Mouse (Mus musculus) kidney, postnatal 36 days (tissue): ENCODE data around the gene C1qtnf6.

Experiments used
- DNase-seq, 2 experiments: peaks; one replicate each; pipeline ENCODE4 v3.0.0; 2021 to 2022; ENCODE audit warnings: mixed read lengths in 2 of 2

C1qtnf6 gene

GRCm38 (mm10) chr15:78479470-78479869, 51.7 kb downstream of the C1qtnf6 start:
- no peak for DNase-seq

- DNase-seq = no peak
Observed at GRCm38 (mm10) chr15:78478073-78478472, 53.1 kb downstream of the C1qtnf6 start.

GRCm38 (mm10) chr15:78476878-78477277, 54.3 kb downstream of the C1qtnf6 start:
- DNase-seq = no peak

GRCm38 (mm10) chr15:78475604-78476031, 55.6 kb downstream of the C1qtnf6 start:
- DNase-seq = no peak

GRCm38 (mm10) chr15:78473442-78473841, 57.8 kb downstream of the C1qtnf6 start:
- no peak for DNase-seq
